Mouse (Mus musculus): ENCODE results near the gene Mrtfa.

GRCm38 (mm10) chr15:80996090-80996835 is 194.3 kb downstream of the Mrtfa start:
- TF ChIP-seq CTCF (IDR thresholded peaks at IDR 0.05; ENCODE audit: borderline replicate concordance, insufficient read depth, low read length) (no peak), POLR2A (IDR thresholded peaks at IDR 0.05; ENCODE audit: low read depth, low read length) (no peak)

All from embryonic fibroblast, embryonic 13.5 days (primary cell).